Mouse (Mus musculus) embryo, embryonic 10 days (tissue): ENCODE measurements around the gene Gm5426.
"Not testable (repeated sequence)": the region's sequence is repeated elsewhere in the genome, so short reads cannot be mapped to it uniquely, and the experiment has no call there.

Experiments
- DNase-seq: peaks from one replicate; pipeline ENCODE4 v3.0.0-alpha.2; 2015; ENCODE audit warnings: low spot score

Gm5426 gene

GRCm38 (mm10) chr10:96136451-96136850 is at the start of gene Gm5426:
Gene Gm5426, plus strand, starts transcription at chr10:96136603.
- DNase-seq: not testable (repeated sequence)

GRCm38 (mm10) chr10:96089744-96090143 is 46.7 kb upstream of the Gm5426 start:
- no peak for DNase-seq

DNA sequence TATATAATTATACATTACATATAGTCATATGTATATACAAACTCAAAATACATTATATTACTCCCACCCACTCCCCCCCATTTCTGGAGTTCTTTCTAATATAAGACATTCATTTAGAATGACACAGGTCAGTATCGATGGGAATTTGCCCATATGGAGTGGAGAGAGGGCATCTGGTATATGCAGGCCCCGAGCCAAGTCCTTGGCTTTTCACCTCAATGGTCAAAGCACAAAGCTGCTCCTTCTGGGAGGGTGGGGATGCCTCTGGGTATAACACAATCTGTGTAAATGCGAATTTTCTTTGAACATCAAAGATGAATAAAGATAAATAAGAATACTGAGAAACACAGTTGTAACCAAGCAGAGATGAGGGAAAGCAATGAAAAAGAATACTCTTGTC is 46.0 kb upstream of the Gm5426 start:
- DNase-seq: no peak

DNA sequence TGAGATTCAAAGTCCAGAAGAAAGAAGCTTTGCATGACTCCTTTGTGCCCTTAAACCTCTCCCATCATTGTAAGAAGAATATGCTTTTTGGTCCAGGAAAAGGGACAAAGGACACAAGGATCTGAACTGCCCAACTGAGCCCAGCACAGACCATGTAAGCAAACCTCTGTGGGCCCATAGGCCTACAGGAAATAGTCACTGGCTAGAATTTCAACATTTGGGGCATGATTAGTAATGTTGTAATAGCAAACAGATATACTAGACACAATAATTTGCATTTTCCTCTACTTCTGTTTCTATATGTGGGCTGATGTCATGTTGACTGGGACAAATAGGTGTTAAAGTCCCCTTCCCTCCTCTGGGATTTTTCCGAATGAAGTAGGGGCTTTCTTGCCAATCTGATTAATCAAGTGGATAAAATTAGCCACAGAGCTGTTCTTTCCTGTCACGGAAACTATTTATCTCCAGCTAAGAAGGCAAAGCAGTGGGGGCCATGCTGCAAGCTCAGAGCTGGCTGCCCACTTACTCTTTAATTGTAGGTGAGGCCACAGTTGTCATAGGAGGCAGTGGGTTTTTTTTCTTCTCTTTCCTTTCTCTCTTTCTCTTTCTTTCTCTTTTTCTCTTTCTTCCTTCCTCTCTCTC is 42.4 kb upstream of the Gm5426 start:
- no peak for DNase-seq

- no peak for DNase-seq
Observed at GRCm38 (mm10) chr10:96094559-96094958, 41.8 kb upstream of the Gm5426 start.

- DNase-seq: no peak
Observed at GRCm38 (mm10) chr10:96096730-96097129, 39.7 kb upstream of the Gm5426 start.

- DNase-seq: no peak
Observed at GRCm38 (mm10) chr10:96101035-96101434, 35.4 kb upstream of the Gm5426 start.

DNA sequence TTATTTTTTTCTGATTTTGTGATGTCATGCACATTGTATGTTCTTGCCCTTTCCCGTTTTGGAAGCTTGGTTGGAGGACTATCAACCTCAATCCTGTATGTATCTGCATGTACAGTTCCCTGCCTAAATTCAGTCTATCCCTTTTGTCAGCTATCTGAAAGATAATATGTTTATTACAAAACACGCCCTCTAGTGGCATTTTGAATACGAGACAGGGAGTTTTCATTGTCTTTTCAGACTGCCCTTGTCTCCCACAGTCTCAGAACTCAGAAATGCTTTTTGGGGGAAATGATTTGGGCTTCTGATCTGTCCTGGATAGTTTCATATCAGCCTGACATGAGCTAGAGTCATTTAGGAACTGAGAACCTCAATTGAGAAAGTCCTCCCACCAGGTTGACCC is 32.2 kb upstream of the Gm5426 start:
- peak; percentile 7 for DNase-seq

GRCm38 (mm10) chr10:96104624-96105023 is 31.8 kb upstream of the Gm5426 start:
- no peak for DNase-seq

- peak; percentile 38 for DNase-seq
Observed at GRCm38 (mm10) chr10:96105124-96105523, 31.3 kb upstream of the Gm5426 start.

GRCm38 (mm10) chr10:96106972-96107720 is 29.3 kb upstream of the Gm5426 start:
- no peak for DNase-seq

DNA sequence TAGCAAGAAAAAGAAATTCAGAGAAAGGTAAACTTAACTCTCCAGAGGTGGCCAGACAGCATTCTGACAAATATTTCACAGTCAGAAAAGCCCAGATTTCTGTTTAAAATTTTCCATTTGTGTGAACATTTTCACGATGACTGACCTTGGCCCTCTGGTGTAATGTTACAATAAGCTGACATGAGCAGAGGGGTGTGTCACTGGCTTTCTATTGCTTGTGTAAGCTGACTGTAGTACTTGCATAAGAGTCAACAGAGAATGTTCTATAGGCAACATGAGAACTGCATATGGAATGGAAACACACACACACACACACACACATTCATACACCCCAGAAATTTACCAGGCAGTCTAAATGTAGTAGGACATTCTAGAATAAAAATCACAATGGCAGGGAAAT is 28.6 kb upstream of the Gm5426 start:
- no peak for DNase-seq

DNA sequence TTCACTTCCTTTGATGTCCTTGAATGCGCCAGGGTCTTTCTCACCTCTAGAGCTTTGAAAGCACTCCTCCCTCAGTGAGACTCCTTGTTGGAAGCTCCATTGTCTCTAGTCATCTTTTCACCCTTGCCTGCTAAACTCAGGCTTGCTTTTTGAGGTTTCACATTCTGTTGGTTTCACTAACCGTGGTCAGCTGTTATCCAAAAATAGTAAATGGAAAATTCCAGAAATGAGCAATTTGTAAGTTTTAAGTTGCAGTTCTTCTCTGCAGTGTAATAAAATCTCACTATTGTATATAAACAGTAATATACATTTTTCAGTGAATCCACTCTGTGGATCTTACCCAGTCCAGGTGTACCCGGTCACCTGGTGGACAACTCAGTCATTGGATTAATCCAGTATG is 21.1 kb upstream of the Gm5426 start:
- DNase-seq: no peak

- DNase-seq: no peak
Observed at GRCm38 (mm10) chr10:96120821-96121220, 15.6 kb upstream of the Gm5426 start.

GRCm38 (mm10) chr10:96121249-96122010 is 15.0 kb upstream of the Gm5426 start:
- DNase-seq: no peak

- no peak for DNase-seq
Observed at GRCm38 (mm10) chr10:96123885-96124284, 12.5 kb upstream of the Gm5426 start.

DNA sequence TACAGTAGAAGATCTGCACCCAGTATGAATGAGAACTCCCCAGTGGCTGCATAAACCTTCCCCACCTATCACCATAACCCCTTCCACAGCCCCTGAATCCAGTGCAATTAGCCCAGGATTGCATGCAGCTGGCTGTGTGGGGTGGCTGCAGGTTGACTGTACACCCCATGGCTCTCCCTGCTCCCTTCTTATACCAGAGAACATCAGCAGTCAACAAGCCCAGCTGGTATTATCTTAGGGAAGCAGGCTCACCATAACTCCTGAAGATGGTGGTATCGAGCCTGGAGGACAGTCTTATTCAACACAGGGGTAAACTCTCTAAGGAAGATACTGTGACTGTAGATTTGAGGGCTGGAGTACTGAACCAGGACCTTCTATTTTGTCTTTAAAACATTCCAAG is 12.1 kb upstream of the Gm5426 start:
- DNase-seq: no peak

DNA sequence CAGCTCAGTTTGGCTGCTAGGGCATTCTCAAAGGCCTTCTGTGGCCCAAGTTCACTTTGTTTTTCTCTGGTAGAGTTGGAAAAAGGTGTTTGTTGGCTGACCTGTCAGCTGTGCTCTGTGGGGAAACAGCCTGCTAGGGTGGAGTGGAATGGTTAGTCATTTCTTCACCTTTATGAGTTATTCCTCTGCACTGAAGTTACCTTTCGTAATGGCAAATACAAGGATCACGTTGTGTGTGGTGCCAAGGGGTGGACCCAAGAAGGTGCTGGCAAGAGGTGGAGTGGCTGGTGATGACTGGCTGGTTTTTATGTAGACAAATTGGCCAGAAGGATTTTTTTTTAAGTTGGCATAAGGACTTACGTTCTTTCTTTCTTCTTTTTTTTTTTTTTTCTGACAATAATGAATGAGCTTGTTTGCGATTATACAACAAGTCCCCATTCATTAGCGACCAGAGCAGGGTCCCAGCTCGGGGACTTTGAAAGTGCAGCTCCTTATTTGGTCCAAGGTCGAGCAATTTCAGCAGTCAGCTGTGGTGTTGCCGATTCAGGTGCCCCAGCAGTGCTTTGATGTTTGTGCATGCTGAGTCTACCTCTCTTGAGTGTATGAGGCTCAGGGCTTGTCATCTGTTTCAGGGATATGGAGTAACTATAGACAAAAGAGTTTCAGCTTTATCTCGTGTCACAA is 10.5 kb upstream of the Gm5426 start:
- no peak for DNase-seq

GRCm38 (mm10) chr10:96129213-96129612 is 7.2 kb upstream of the Gm5426 start:
- no peak for DNase-seq

- no peak for DNase-seq
Observed at GRCm38 (mm10) chr10:96130406-96130805, 6.0 kb upstream of the Gm5426 start.

DNA sequence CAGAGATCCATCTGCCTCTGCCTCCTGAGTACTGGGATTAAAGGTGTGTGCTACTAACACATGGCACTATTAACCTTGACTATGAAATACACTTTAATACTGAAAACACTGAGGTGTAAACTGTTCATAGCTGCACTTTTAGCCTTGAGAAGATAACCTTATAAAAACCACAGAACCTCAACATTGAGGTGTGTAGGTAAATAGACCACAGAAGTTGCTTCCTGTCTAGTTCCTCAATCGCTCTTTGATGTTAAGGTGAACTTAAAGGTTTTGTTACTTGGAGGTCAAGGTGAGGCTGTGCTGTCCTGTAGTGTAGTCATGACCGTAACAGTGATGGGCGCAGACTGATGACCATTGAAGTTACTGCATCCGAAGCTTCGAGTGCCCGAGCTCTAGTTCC is 5.3 kb upstream of the Gm5426 start:
- no peak for DNase-seq

- DNase-seq: peak; percentile 75
Observed at GRCm38 (mm10) chr10:96132161-96132560, 4.2 kb upstream of the Gm5426 start.
